Mouse (Mus musculus) right cerebral cortex, postnatal 10 days (tissue): ENCODE measurements around the gene Lama2.
"Not testable (repeated sequence)": the region's sequence is repeated elsewhere in the genome, so short reads cannot be mapped to it uniquely, and the experiment has no call there.

Experiments used
- DNase-seq, 2 experiments: peaks; one replicate each; pipeline ENCODE4 v3.0.0; 2021; ENCODE audit warnings: low spot score in 2 of 2

Lama2 gene

DNA sequence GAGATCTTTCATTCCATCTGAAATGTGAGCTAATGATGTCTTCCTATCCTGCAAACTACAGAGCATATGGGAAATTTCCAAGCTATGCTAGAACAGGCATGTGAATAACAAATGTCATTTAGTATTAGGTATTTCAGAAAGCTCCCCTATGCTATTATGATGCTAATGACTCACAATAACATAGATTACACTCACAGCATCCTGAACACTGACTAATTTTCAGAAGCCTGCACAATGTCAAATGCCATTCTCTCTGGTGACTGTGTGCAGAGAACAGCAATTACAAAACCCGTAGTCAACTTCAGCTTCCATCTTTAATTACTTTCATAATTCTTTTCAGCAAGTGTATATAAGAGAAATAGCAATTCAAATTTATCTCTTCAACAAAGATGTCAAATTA, 596.9 kb downstream of the Lama2 start:
- no peak for DNase-seq

DNA sequence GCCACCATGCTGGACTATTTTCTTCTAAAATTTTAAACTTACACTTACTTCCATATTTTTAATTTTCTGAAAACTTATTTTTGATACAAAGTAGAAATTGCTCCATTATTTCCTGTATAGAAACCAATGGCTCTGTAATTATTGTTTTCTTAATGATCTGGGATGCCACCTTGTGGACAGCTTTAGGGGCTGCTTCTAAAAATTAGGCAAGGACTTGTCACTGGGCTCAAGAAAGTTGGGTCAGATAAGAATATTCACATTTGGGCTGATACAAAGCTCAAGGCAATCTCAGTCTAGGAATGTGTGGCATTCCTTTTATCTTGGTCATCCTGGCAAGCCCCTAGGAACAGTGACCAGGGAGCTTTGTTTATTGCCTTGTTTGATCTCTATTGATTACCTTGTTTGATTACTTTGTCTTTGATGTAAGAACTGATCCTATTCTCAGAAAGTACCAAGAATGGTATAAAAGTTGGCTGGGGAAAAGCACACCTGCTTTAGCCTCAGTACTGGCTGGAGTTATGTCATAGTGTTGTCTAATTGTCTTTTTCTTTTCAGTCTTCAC, 606.7 kb downstream of the Lama2 start:
- DNase-seq: no peak

DNA sequence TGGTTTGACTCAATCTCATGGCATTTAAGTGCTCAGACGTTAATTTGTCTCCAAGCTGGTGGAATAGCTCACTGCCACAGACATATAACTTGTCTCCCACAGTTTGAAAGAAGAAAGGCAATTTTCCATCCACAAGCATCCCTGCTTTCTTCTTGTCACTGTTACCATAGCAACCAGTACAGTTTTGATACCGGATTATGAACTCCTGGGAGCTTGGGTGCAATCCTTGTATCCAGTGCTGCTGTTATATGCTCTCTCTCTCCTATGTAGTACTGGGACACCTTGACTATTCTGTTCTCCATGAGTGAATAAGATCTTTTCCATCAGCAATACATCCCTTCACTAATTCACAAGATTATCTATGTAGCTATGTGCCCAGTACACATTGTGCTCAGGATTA, 612.2 kb downstream of the Lama2 start:
- no peak for DNase-seq

DNA sequence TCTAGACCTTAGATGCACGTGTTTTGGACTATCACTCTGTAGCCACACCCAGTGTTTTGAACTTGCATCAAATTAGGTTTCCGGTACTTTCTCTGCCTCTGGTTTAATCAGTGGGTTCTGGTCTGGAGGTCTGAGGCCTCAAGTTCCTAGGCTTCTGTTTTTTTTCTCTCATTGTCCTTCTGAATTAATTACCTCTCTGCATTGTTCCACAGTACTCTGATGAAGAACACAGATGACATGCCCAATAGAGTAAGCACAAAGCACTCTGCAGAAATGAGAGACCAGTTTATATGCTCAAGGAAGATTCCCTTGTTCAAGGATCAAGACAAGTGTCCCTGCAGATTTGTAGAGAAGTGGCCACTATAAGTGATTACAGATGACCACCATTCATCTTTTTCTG, 613.8 kb downstream of the Lama2 start:
- DNase-seq: no peak

DNA sequence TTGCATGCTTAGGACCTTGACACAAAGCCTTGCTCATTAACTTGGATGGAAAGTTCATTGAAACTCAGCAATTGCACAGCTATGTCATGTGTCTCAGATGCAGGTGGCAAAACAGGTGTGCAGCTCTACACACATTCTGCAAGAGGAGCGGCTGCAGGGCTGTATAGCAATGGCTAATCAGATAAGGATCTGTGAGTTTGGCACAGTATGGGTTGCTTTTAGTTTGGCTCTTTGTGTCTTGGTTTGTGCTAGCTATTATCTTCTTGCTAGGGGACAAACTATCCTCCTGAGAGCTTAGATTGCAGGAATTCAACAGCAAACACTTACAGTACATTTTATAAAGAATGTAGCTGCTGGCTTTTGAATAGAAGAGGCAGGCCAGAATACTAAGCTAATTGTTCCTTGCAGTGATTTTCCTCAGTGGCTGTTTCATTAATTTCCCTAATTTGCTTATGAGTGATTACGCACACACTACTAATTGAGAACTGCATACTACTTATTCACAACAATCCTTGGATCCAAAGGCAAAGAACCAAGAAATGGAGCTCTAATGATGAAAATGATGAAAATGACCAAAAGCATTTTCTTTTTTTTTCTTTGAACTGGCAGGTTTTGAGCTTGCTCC, 617.9 kb downstream of the Lama2 start:
- DNase-seq: no peak

DNA sequence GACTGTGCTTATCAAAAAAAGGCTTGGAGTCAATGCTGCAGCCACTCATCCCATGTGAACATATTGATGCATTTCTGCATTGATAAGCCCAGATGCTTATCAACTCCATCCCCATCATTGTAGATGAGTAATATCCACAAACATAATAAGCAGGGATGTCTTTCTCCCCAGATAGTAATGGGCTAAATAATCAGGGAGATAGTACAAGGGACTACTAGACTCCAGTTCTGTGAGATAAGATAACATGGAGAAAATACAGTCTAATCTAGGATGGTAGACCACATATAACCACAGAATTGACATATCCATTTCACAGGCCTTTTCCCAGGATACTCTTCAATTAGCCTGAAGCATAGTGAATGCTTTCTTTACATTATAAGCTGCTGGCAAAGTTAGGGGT, 622.9 kb downstream of the Lama2 start:
- DNase-seq: no peak

DNA sequence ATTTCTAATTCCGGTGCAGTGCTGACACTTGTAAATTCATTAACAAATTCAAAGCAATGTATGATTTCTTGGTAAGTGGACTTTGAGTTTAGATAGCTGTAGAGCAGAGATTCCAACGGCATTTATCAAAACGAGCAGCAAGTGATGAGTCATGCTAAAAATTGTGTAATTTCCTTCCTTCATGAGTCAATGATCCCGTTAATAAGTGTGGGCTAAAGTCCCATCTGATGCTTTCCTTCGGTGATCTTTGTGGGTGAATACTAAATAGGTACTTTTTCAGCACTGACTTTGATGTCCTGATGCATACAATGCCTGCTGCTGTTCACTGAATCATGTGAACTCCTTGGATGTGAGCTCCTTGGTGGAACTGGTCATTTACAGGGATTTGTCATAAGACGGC, 623.6 kb downstream of the Lama2 start:
- no peak for DNase-seq

DNA sequence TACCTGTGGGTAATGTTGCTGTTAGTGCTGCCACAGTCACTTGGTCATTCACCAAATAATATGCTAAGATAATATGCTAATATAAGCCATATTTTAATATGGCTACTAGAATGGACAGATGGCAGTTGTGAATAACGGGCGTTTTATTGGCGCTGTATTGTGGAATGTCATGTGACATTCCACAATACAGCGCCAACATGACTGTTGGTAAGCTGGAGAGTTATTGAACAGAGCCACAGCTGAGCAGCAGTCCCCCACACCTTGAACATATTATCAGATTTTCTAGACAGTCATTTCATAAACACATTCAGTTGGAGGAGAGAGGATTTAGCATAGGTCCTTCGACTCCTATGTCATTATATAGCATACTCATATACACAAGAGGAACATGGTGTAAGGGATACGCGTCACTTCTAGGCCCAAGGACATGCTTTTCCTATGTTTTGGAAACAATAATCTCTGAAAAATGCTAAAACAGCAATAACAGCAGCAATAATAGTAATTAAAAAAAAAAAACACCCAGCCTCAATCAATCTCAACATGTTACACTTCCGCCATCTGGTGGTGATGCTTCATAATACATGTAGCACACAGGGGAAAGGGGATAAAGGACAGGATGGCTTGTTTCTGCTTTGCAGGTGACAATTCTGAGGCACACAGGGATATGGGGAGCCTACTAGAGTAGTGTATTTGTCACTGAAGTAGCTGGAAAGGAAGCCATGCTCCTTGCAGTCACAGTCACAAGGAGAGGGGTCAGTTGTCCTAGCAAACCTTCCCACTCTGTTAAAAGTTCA, 624.2 kb downstream of the Lama2 start:
- peak; percentile 71 to 81 for DNase-seq

DNA sequence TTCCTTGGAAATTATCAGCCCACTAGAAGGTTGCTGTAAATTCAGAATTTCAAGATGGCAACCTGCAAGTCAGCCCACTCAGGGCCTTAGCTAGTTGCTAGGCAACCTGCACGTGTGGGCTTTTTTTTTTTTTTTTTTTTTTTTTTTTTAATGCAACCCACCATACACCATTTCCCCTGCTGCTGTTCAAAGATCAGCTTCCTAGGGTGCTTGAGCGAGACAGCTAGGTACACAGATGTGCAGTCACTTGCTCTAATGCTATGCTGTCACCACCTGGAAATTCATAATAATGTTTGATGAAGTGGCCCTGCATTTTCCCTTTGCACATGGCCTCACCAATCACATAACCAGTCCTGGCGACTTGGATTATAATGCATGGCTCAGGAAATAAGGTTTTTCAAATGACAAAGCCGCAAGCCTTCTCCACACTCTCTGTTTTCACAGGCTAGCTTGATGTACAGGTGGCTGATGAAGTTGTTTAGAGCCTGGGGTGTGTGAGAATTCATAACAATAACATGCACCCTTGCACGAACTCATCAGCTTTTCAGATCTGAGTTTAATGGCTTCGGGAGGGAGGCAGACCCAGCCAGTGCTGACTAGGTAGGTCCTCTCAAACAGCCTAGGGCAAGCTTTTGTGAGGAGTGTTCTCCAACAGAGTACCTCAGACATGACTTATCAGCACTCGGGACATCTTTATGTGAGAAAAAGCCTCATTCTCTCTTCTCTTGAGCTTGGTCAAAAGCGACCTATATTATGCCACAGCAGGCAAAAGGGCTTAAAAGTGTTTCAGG, 625.4 kb downstream of the Lama2 start:
- no peak for DNase-seq

DNA sequence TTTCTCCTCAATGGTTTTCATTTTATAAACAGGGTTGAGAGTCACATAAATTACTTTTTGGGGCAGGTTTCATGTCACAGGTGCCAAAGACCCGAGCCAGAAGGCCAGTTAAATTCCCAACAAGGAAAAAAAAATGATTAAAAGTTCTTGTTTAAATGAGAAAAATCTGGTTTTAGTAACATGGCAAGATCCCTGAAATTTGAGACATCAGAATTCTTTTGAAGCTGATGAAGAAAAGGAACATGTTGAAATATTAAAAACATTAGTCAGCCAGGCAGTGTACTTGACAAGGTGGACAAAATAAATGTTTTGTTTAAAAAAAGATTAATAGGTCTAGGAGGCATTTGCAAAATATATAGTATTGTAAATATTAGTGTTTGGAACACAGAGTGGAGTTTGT, 634.1 kb downstream of the Lama2 start:
- no peak for DNase-seq

DNA sequence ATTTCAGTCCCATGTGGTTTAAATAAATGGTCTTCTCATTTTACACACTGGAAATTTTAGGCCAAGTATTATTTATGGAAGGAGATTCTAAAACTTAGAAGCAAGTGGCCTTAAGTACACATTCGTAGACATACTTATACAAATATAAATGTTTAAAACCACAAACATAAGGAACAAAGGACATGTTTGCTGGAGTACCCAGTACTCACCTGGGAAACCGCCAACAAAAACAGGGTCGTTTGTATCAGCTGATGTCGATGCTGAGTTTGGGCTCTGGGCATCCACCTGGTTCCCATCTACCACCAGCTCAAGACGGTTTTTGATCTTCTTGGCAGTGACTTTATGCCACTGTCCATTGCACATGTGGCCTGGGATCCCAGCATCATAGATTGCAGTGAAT, 635.5 kb downstream of the Lama2 start:
- not testable (repeated sequence) for DNase-seq

DNA sequence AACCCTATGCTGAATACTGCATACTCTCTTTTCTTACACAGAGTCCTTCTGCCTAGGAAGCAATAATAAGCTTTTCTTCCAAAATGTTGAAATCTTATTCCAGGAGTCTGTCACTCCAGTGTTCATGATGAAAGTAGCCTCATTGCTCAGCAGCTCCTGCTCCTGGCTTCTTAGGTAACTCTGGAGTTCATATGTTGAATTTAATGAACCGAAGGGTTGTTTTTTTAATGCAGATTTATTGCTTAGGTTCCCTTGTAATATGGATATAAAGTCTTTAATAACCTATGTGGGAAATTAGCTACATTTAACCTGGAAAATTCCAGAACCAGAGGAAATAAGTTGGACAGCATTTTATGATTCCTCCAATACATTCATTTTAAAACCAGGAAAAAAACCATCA, 636.0 kb downstream of the Lama2 start:
- DNase-seq: no peak

DNA sequence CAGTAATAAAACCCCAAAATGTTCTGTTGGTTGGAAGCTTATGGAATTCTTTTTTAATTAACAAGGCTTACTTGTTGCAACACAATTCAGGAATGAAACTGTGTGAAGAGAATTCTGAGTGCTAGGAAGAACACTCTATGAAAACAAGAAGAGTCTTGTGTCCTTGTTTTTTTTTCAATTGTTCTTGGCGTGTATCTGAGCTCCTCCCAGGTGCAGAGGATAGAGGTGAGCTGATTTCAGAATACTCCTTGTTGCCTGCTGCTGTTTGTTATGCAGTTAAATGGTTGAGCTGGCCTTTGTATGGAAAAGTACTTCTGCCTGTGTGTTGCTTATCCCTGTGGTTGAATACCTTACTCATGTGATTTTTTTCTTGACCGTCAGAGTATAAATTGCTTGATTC, 636.9 kb downstream of the Lama2 start:
- no peak for DNase-seq

DNA sequence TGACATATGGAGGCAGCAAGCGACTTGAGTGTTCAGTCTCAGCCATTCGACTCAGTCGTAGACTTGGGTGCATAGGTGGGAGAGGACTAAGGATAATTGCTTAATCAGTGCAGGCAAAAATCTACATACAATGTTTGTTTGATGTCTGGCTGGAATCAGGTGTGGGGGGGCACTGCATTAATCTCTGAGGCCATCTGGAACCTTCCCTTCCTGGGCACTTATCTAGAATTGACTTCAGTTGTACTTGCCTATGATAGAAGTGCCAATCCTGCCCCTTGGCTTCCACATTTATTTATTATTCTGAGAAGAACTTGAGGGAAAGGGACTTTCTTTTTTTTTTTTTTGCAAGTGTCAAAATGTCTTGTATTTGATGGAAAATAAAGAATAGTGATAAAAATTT, 644.2 kb downstream of the Lama2 start:
- no peak for DNase-seq

DNA sequence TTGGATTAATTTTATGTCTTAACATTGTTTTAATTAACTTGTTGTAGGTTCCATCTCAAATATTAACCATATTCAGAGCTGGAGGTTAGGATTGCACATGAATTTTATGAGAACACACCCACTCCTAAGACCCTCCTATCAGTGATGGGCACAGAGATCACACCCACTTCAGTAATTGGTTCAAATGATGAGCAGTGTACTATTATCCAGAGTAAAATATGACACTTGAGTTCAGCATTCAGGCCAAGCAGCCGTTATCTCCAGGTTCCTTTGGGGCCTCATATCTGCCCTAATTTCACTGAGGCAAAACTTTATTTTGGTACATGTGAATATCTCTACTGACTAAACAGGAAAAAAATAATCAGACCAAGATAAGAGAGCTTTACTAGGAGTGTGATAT, 645.3 kb downstream of the Lama2 start:
- no peak for DNase-seq

DNA sequence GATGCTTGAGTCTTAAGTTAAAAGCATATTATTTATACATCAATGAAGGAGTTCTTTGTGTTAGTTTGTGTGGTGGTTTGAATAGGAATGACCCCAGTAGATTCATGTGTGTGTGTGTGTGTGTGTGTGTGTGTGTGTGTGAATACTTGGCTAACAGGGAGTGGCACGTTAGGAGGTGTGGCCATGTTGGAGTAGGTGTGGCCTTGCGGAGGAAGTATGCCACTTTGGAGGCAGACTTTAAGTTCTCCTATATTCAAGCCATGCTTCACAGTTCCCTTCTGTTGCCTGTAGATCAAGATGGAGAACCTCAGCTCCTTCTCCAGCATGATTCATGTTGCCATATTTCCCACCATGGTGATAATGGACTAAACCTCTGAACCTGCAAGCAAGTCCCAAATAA, 646.0 kb downstream of the Lama2 start:
- no peak for DNase-seq

DNA sequence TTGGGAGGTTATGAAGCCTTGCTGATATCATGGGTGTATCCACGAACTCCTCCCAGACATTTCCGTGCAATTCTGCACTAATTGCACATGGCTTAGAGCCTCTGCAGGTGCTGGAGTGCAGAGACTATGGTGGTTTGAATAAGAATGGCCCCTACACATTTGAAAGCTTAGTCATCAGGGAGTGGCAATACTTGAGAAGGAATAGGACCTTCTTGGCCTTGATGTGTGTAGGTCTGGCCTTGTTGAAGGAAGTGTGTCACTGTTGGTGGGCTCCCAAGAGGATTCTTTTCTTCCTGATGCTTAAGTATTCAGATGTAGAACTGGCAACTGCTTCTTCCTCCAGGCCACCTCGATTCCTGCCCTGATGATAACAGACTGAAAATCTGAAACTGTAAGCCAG, 661.0 kb downstream of the Lama2 start:
- DNase-seq: no peak

DNA sequence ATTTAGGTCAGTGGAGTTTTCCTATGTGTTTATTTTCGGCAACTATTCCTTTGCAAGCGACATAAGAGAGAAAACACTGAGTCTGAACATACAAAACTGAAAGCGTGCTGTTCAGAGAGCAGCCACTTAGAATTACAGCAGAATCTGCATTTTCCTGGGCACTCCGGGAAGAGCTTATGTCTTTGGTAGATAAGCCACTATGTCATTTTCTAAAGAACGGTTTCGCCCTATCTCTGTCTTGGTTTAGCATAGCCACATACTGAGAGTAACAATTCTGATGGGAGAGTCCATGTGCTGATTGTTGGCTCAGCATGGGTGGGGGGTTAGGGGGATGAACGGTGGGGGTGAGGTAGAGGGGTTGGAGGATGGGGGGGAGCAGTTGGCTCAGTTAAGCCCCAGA, 669.1 kb downstream of the Lama2 start:
- no peak for DNase-seq

DNA sequence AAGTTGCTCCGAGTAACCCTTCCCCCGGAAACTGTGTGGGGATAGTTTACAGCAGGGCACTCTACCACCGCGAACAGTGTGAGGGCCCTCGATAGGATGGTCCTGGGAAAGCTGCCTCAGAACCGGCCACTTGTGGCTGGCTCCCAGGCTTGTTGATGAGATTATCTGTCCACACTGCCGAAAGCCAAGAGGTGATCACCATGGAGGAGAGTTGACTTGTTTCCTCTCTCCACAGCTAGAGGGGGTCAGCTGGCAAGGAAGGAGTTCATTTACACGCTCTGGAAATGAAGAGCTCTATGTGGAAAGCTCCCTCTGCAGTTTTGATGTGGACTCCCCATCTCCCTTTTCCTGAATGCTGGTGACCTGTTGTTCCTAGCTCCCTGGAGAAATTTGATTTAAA, 669.9 kb downstream of the Lama2 start:
- no peak for DNase-seq

DNA sequence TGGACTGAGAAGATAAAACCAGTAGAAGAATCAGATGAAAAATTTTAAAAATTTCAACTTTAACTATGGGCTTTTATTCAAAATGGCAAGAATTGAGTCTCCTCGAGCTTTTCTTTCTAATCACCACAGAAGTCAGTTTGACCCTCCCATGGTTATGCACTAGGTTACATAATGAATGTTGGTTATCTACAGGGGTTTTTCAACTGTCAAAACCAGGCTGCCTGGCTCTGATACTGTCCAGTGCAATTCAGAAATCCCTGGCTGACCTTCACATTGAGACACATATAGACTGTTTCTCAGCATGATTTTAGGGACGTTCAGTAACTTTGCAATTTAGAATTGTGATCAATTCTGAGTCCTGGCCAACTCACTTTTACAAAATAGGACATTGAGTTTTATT, 671.2 kb downstream of the Lama2 start:
- DNase-seq: no peak

DNA sequence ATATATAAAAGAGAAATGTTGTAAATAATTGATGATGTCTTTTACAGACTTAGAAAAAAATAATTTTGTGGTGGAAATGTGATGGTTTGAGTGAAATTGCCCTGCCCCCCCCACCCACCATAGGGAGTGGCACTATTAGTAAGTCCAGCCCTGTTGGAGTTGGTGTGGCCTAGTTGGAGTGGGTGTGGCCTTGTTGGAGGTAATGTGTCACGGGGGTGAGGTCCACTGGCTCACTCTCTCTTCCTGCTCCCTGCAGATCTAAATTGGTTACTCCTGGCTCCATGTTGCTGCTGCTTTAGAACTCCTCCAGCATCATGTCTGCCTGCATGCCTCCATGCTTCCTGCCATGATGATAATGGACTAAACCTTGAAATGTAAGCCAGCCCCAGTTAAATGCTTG, 680.0 kb downstream of the Lama2 start:
- no peak for DNase-seq

DNA sequence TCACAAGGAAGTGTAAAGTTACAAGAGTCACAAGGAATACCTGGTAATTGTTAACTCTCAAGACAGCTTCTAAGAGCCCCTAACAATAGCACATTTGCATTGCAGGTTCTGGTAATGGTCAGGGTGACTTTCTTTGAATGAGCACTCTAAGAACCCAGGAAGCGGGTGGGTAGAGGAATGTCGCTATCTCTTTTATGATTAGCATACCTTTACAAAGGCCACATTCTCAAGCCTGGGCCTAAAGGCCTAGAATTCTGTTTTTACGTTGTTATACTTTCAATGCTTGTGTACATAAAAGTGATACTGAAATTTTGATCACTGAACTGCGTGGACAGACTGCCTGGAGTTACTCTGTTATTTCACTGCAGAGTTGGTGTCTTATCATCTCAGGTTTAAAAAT, 681.1 kb downstream of the Lama2 start:
- not testable (repeated sequence) for DNase-seq

DNA sequence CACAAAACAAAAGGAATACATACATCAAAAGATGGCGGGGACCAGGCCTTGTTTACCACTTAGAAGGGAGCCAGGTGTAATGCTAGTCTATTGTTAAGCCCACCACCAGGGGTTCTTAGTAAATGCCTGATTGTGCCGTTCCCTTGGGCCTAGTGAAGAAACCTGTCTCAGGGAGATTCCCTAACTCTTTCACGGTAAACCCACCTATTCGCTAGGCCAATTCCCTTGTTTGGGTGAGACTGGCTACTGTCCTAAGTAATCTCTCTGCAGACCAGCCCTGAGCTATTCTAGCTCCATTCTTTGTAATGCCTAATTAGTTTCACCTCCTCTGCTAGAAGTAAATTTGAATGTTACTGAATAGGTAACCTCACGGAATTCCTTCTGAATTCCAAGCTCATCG, 683.5 kb downstream of the Lama2 start:
- DNase-seq: not testable (repeated sequence)
